Mouse (Mus musculus) neural tube, embryonic 15.5 days (tissue): ENCODE data around the gene Smarcad1. TPM values are rescaled to one million over a fixed set of nuclear protein-coding genes. Genes with fewer than 3 reads are reported as not detected.
"Not testable (repeated sequence)": the region's sequence is repeated elsewhere in the genome, so short reads cannot be mapped to it uniquely, and the experiment has no call there.

Source experiments
- ATAC-seq: fragments of 200-750 bp; cut with Nextera tagmentation; 2 replicates; pipeline ENCODE4 v1.8.0; 2017; ENCODE audit warnings: mild to moderate bottlenecking, moderate TSS enrichment, moderate library complexity; ENCODE audit not compliant: low FRiP score
- H3K27ac ChIP-seq: fragments of 300-500 bp; sonication (generic); replicated peaks from 2 replicates; pipeline ENCODE4 v1.5.1; 2015; ENCODE audit warnings: mild to moderate bottlenecking, inconsistent platforms
- H3K27me3 ChIP-seq: fragments of 300-500 bp; sonication (generic); replicated peaks from 2 replicates; pipeline ENCODE4 v1.6.1; 2015; ENCODE audit warnings: inconsistent platforms
- H3K36me3 ChIP-seq: fragments of 300-500 bp; sonication (generic); 2 replicates; pipeline ENCODE4 v1.6.1; 2015; ENCODE audit warnings: inconsistent platforms
- H3K4me1 ChIP-seq: fragments of 300-500 bp; sonication (generic); 2 replicates; pipeline ENCODE4 v1.6.1; 2015; ENCODE audit warnings: inconsistent platforms
- H3K4me2 ChIP-seq: fragments of 300-500 bp; sonication (generic); 2 replicates; pipeline ENCODE4 v1.6.1; 2015; ENCODE audit warnings: inconsistent platforms, mild to moderate bottlenecking, moderate library complexity
- H3K4me3 ChIP-seq: fragments of 300-500 bp; sonication (generic); replicated peaks from 2 replicates; pipeline ENCODE4 v1.5.1; 2015; ENCODE audit warnings: mild to moderate bottlenecking, inconsistent platforms
- H3K9ac ChIP-seq: fragments of 300-500 bp; sonication (generic); replicated peaks from 2 replicates; pipeline ENCODE4 v1.6.1; 2015; ENCODE audit warnings: mild to moderate bottlenecking, inconsistent platforms
- H3K9me3 ChIP-seq: fragments of 300-500 bp; sonication (generic); replicated peaks from 2 replicates; pipeline ENCODE4 v1.6.1; 2016; ENCODE audit warnings: inconsistent platforms
- WGBS: fragments of 180-500 bp; shearing (Covaris S2); methylation state at CpG from one replicate; pipeline ENCODE4 v1.1.7; 2015; ENCODE audit warnings: mixed read lengths; 5-methylcytosine and 5-hydroxymethylcytosine counted together
- polyA plus RNA-seq: library from polyadenylated mRNA; unstranded; fragments of >200 nt; fragmentation: Nextera tagmentation; extraction: Ambion mirVana; gene quantifications from 2 replicates; pipeline ENCODE4 v1.2.1, GENCODE M21; 2015

Smarcad1 gene
- polyA plus RNA-seq: 46.2 and 48.2 TPM in 2 replicates

DNA sequence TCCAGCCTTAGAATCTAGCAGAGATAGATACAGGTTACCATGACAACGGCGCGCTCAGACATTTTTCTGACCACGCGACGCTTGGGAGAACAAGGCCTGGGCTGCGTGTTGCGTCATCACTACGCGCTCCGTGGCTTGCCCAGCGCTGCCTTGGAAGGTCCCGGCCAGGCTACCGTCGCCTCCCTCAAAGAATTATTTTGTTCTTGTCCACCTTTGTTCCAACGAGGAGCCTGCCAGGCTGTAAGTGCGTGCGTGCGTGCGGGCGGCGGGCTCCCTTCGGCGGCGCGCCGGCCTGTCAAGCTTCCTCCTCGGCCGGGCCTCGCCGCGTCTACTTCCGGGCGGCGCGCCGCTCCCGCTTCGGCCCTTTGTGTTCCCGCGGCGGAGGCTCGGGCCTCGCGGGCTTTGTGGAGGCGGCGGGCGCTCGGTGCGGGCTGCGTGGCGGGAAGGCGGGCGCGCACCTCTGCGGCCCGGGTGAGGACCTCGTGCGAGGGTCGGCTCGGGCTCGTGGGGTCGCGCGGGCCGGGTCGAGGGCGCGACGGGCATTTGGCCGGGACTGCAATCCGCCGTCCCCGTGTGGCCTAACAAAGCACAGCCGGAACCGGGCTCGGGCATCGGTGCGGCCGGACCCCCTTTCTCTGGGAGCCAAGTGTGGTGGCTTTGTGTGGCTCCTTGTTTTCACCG, at the start of gene Smarcad1:
TSS of gene Smarcad1 (plus strand) at position 93 of the 681 bp plus-strand sequence.
- peaks cover 15% of the 10 kb centered on the region for H3K4me1 ChIP-seq
- H3K27me3 ChIP-seq: no peaks in the 10 kb centered on the region
- peak within 1 kb of the TSS; percentile 94 for H3K9ac ChIP-seq
- no peaks in the 10 kb centered on the region for H3K9me3 ChIP-seq
- peak within 1 kb of the TSS; percentile 86 for H3K4me3 ChIP-seq
- ATAC-seq: peak; percentile 96
- WGBS: under 1% methylated on average over 72 of the region's 81 CpGs
- H3K27ac ChIP-seq: peak within 1 kb of the TSS; percentile 97
- H3K36me3 ChIP-seq: peaks cover 27% of the 10 kb centered on the region
- peak within 1 kb of the TSS; percentile 71 for H3K4me2 ChIP-seq

DNA sequence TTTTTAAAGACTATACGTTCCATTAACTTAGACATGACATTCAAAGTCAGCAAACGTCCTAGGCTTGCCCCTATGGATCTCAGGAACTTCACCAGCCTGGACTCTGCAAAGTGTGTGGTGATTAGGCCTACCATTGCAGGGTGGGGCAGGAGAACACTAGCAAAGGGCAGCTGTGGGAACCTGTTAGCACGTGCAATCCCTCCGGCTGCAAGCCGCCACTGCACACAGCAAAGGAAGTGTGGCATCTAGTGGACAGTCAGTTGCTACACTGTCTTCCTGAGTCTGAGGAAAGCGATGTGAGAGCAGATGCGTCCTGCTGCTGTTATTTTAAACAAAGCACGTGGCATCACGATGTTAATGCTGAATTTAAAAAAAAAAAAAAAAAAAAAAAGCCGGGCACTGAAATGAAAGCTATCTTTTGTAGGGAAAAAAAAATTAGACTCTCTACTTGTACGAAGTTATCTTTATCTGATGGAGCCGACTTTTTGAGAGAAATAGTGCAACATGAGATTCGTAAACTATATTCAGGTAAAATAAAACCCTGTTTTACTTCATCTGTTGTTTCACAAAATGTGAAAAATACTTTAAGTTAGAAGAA, 45.5 kb upstream of the Smarcad1 start:
- H3K4me3 ChIP-seq: no peak overlapping the region
- no peaks in the 10 kb centered on the region for H3K4me1 ChIP-seq
- 41% methylated on average over 13 of the region's 13 CpGs for WGBS
- H3K9ac ChIP-seq: no peak overlapping the region
- no peak overlapping the region for H3K4me2 ChIP-seq
- H3K9me3 ChIP-seq: no peaks in the 10 kb centered on the region
- H3K27me3 ChIP-seq: no peaks in the 10 kb centered on the region
- H3K36me3 ChIP-seq: no peaks in the 10 kb centered on the region
- no peak overlapping the region for H3K27ac ChIP-seq
- no peak for ATAC-seq

DNA sequence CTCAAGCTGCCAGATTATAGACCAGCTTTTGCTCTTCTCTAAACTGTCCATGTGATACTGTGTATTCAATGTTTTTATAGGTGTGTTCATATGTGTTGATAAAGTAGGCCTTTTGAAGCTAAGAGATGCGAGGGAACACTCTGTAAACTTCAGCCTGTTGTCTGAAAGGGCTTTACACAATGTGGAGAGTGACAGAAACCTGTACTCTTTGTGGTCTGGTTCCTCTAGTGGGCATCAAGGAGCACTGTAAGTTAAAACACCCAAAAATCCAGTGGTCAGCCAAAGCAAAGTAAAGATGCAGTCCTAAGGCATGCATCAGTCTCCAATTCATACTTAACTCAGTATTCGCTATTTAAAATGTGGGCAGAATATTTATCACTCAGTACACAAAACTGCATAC, 44.6 kb upstream of the Smarcad1 start:
- Histone ChIP-seq H3K36me3 (no peaks in the 10 kb centered on the region), H3K9ac (no peak overlapping the region), H3K27me3 (no peaks in the 10 kb centered on the region), H3K4me1 (no peaks in the 10 kb centered on the region), H3K4me3 (no peak overlapping the region), H3K4me2 (no peak overlapping the region), H3K9me3 (no peaks in the 10 kb centered on the region), H3K27ac (no peak overlapping the region)
- WGBS: 87% methylated on average over 2 of the region's 2 CpGs
- ATAC-seq: no peak

DNA sequence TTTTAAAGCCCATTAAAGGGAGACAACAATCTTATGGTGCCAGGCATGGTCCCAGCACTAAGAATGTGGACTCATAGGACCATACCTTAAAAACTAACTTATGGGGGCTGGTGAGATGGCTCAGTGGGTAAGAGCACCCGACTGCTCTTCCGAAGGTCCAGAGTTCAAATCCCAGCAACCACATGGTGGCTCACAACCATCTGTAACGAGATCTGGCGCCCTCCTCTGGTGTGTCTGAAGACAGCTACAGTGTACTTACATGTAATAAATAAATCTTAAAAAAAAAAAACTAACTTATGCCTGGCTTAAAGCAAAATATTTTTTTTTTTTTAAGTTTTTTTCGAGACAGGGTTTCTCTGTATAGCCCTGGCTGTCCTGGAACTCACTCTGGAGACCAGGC, 41.6 kb upstream of the Smarcad1 start:
- H3K27ac ChIP-seq, H3K4me1 ChIP-seq, H3K4me3 ChIP-seq, H3K36me3 ChIP-seq, H3K4me2 ChIP-seq, H3K9me3 ChIP-seq, ATAC-seq, H3K9ac ChIP-seq, H3K27me3 ChIP-seq: not testable (repeated sequence)
- WGBS: 81% methylated on average over 5 of the region's 5 CpGs

DNA sequence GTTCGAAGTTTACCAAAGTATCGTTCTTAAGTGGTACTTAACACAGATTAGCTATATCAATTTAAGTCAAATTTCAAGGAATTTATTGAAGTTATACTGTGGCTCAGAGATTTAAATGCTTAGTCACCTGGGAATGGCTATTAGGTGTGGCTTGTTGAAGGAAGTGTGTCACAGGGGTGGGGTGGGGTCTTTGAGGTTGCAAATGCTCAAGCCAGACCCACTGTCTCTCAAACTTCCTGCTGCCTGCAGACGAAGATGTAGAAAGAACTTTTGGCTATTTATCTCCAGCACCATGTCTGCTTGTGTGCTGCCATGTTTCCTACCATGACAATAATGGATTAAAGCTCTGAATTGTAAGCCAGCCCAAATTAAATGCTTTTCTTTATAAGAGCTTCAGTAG, 40.2 kb upstream of the Smarcad1 start:
- no peaks in the 10 kb centered on the region for H3K27me3 ChIP-seq
- ATAC-seq: no peak
- H3K36me3 ChIP-seq: no peaks in the 10 kb centered on the region
- no peaks in the 10 kb centered on the region for H3K4me1 ChIP-seq
- no peak overlapping the region for H3K4me3 ChIP-seq
- no peaks in the 10 kb centered on the region for H3K9me3 ChIP-seq
- H3K4me2 ChIP-seq: no peak overlapping the region
- 78% methylated on average over 3 of the region's 3 CpGs for WGBS
- H3K9ac ChIP-seq: no peak overlapping the region
- no peak overlapping the region for H3K27ac ChIP-seq

DNA sequence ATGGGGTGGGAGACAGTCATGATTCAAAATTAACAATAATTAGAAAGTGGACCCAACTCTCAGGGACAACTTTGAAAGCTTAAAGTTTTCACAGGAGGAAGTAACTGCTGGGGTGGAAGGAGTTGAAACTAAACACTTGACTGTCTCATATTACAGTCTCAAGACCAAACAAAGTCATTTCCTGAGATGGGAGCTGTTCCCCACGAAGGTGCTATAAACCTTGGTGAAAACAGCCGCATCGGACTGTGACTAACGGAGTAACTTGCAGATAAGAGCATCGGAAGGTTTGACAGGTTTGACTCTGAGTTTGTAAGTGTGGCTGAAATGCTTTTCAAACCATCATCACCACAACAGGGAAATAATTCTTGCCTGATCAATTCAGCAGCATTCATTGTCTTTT, 33.5 kb upstream of the Smarcad1 start:
- no peak for ATAC-seq
- Histone ChIP-seq H3K4me3 (no peak overlapping the region), H3K27ac (no peak overlapping the region), H3K4me1 (no peaks in the 10 kb centered on the region), H3K9ac (no peak overlapping the region), H3K9me3 (no peaks in the 10 kb centered on the region), H3K27me3 (no peaks in the 10 kb centered on the region), H3K36me3 (no peaks in the 10 kb centered on the region), H3K4me2 (no peak overlapping the region)
- 71% methylated on average over 5 of the region's 5 CpGs for WGBS

DNA sequence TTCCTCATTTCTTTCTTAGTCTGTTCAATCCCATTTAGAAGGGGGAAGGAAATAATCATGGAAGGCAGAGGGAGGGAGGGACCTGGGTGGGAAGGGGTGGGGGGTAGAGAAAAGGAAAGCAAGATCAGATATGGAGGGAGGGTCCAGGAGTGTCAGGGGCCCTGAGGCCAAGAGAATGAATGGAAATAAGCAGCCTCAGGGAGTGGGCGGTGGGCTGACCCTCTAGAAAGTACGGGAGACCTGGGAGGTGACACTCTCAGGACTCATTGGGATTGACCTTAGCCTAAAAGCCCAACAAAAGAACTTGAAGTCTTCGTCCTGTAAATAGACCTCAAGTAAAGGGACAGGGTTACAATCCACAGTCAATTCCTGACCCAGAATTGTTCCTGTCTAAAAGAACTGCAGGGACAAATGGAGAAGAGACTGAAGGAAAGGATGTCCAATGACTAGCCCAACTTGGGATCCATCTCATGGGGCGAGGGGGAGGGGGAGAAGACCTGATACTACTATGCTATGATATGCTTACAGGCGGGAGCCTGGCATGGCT, 30.9 kb upstream of the Smarcad1 start:
- Histone ChIP-seq H3K27ac (no peak overlapping the region), H3K9ac (no peak overlapping the region), H3K9me3 (no peaks in the 10 kb centered on the region), H3K4me2 (no peak overlapping the region), H3K27me3 (no peaks in the 10 kb centered on the region), H3K36me3 (no peaks in the 10 kb centered on the region), H3K4me3 (no peak overlapping the region), H3K4me1 (no peaks in the 10 kb centered on the region)
- 88% methylated on average over 5 of the region's 5 CpGs for WGBS
- ATAC-seq: no peak

DNA sequence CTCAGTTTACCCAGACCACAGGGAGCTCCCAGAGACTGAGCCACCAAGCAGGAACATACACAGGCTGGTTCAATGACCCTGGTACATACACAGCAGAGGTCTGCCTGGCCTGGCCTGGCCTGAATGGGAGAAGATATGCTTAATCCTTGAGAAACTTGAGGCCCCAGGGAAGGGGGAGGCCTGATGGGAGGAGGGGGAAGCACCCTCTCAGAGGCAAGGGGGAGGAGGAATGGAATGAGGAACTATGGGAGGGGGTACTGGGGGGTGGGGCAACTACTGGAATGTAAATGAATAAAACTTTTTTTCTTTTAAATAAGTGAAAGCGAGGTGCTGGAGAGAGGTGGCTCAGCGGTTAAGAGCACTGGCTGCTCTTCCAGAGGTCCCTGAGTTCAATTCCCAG, 30.2 kb upstream of the Smarcad1 start:
- Histone ChIP-seq H3K27me3 (no peaks in the 10 kb centered on the region), H3K4me1 (no peaks in the 10 kb centered on the region), H3K9ac (no peak overlapping the region), H3K4me3 (no peak overlapping the region), H3K4me2 (no peak overlapping the region), H3K9me3 (no peaks in the 10 kb centered on the region), H3K36me3 (no peaks in the 10 kb centered on the region), H3K27ac (no peak overlapping the region)
- no peak for ATAC-seq
- 98% methylated on average over 2 of the region's 2 CpGs for WGBS

DNA sequence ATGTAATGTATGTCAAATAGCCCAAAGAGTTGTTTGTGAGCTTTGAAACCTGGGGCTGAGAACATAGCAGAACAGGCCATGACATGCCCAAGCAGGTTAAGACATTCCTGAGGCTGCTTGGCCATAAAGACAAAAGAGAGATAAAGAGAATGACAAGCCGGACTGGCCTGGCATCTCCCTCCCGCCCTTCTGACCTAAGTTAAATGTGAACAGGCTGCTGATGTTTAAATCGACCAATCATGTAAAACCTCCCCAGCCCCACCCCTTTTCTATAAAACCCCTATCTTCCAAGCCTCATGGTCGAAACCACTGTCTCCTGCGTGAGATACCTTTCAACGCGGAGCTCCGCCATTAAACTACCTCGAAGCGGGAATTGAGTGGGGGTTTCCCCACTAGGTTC, 24.8 kb upstream of the Smarcad1 start:
- no peaks in the 10 kb centered on the region for H3K36me3 ChIP-seq

DNA sequence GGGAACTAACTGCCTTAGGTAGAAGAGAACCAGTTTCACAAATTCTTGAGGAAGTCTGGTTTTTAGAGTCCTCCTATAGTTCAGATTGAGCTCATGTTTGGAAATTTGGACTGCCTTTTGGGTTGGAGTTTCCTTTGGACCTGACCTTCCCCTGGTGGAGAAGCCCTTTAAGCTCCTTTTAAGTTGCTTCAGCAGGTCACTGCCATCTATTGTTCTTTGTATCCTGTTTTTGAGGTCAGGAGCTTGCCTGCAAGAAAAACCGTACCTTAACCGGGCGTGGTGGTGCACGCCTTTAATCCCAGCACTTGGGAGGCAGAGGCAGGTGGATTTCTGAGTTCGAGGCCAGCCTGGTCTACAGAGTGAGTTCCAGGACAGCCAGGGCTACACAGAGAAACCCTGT, 23.4 kb upstream of the Smarcad1 start:
- not testable (repeated sequence) for H3K4me2 ChIP-seq, H3K9me3 ChIP-seq, H3K36me3 ChIP-seq, H3K9ac ChIP-seq, H3K4me1 ChIP-seq, ATAC-seq, H3K27ac ChIP-seq, H3K27me3 ChIP-seq, H3K4me3 ChIP-seq
- WGBS: 90% methylated on average over 5 of the region's 5 CpGs

More for the DNA sequence above, 24.8 kb upstream of the Smarcad1 start:
- H3K27me3 ChIP-seq: no peaks in the 10 kb centered on the region
- no peaks in the 10 kb centered on the region for H3K4me1 ChIP-seq
- H3K9ac ChIP-seq: no peak overlapping the region
- H3K4me2 ChIP-seq: no peak overlapping the region
- H3K27ac ChIP-seq: no peak overlapping the region
- 93% methylated on average over 10 of the region's 10 CpGs for WGBS
- no peak for ATAC-seq
- no peaks in the 10 kb centered on the region for H3K9me3 ChIP-seq
- H3K4me3 ChIP-seq: no peak overlapping the region

DNA sequence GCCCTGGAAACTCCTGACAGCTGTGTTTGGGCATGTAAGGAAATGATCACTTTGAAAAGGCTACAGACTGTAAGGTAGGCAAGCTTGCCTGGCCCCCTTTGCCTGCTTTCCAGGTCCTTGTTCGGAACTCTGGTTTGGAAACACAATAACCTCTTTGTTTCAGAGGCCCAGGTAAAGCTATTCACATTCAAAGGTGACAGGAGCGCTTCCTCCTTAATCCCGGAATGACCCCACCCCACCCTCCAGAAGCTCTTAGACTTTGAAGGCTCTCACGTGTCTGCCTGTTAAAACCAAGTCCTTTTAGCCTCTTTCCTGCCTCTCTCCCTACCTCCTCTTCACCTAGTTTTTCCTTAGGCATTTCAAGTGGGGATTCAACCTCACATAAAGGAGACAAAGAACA, 20.5 kb upstream of the Smarcad1 start:
- Histone ChIP-seq H3K4me1 (no peaks in the 10 kb centered on the region), H3K9me3 (no peaks in the 10 kb centered on the region), H3K4me2 (no peak overlapping the region), H3K27me3 (no peaks in the 10 kb centered on the region), H3K36me3 (no peaks in the 10 kb centered on the region), H3K4me3 (no peak overlapping the region), H3K27ac (no peak overlapping the region), H3K9ac (no peak overlapping the region)
- no peak for ATAC-seq
- 19% methylated on average over 4 of the region's 4 CpGs for WGBS

DNA sequence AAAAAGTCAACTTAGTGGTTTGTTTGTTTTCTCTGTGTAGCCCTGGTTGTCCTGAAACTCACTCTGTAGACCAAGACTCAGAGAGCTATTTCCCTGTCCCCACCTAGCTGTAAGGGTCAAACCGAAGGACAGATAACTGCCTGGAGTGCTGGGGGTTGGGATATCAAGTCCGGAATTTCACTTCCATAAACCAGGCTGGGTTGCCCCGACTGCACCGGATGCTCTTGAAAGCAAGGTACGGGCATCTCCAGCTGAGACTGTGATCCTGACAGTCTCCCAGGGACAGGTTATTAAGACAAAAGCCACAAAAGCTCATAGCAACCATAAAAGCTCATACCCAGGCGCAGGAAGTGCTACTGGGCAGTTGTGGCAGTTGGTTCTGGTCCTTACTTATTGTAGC, 19.3 kb upstream of the Smarcad1 start:
- ATAC-seq: no peak
- no peak overlapping the region for H3K4me3 ChIP-seq
- no peak overlapping the region for H3K4me2 ChIP-seq
- no peaks in the 10 kb centered on the region for H3K4me1 ChIP-seq
- WGBS: 29% methylated on average over 6 of the region's 6 CpGs
- no peaks in the 10 kb centered on the region for H3K36me3 ChIP-seq
- H3K27me3 ChIP-seq: no peaks in the 10 kb centered on the region
- H3K9ac ChIP-seq: no peak overlapping the region
- H3K9me3 ChIP-seq: no peaks in the 10 kb centered on the region
- no peak overlapping the region for H3K27ac ChIP-seq
